Mouse (Mus musculus) CD8-positive naive resting alpha-beta T cell, adult 2 months (primary cell): ENCODE measurements around the gene Txk.

Source experiments
- DNase-seq, 2 experiments: peaks; one replicate each; pipeline ENCODE4 v3.0.0; 2022; ENCODE audit warnings: low read depth in 2 of 2, low spot score in 2 of 2

Txk gene

GRCm38 (mm10) chr5:72751056-72751758 lies 1.4 kb downstream of the Txk start:
- DNase-seq: no peak

DNA sequence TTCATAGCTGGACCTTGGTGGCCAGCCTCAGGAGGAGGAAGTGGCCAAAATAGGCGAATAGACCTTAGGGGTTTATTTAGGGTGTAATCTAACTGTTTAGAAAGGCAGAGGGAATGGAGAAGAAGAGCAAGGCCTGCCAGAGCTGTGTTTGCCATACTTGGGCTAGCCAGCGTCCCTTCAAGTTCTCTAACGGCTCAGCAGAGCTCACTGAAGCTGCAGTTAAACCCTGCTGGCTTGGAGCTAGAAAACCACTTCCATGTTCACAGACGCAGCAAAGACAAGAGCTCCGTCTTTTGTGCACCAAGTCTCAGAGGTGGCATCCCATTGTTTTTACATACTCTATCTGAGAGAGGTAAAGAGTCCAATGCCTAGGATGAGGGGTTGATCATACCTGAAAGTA lies 2.4 kb downstream of the Txk start:
- DNase-seq: no peak

DNA sequence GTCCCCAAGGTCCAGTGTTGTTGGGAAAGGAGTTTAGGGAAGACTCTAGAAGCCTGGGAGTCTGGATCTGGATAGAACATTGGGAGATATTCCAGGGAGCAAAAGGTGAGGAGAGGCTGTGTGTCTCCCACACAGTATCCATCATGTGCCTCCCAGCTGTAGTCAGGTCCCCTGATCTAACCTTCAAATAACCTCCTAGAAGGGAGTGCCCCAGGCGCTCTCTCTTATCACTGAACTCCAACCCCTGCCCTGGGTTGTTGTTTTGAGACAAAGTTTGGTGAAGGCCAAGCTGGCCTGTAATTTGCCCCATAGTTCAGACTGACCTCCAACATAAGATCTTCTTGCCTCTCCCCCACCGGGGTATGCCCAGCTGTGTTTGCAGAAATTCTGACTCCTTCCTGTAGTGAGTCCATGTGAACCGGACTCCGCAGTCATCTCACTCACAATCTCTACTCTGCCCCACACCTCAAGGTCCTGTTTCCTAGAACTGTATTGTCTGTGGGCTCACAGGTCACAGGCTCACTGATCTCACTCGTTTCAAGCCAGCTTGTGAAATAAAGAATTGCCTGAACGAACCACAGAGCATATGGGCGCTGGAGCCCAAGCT lies 3.8 kb downstream of the Txk start:
- no peak for DNase-seq

DNA sequence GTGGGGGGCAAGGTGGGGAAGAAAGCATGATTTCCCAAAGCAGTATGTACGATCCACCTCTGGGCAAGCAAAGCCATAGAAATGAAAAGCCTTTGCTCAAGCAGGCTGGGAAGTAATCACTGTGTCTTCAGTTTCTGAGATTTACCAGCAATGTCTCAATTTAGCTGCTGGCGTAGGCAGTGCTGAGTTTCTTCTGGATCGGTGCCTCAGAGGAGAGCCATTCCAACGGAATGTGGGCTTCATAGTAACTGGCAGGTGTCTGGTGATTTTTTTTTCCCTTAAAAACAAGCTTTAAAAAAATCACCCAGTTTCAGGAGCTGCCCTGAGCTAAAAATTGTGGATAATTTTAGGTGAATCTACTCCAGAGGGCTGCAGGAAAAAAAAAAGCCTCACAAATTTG lies 5.2 kb downstream of the Txk start:
- DNase-seq: no peak

GRCm38 (mm10) chr5:72746461-72746860 lies 6.1 kb downstream of the Txk start:
- DNase-seq: no peak

DNA sequence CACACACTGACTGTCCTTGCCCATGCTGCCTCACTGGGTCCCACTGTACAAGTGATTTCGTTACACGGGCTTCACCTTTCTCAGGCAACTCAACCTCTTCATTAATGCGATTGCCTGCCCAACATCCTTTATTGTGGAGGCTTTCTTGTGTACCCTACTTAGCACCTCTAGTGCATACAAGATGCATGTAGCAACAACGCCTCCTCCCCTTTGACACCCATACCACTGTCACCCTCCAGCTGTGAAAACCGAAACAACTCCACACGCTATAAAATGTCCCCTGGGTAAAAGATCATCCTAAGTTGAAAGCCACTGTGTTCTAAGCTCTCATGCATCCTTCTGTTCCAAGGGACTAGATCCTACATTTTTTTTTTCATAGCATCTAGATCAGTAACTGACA lies 9.5 kb downstream of the Txk start:
- no peak for DNase-seq

DNA sequence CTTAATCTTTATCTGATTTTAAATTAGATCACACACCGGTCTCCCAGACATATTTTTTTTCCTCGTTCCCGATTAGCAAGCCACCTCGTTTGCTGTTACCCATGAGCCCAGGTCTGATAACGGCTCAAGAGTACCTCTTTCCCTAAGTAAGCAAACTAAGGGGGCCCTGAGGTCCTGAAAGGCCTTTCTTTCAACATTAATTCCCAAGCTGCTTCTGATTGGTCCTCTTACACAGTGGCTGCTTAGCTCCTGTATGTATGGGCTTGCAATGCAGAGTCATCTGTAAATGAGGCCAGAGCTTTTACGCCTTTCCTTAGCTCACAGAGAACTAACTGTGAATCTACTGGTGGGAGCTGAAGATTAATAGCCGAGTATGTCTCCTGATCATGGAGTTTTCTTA lies 15.7 kb downstream of the Txk start:
- no peak for DNase-seq

DNA sequence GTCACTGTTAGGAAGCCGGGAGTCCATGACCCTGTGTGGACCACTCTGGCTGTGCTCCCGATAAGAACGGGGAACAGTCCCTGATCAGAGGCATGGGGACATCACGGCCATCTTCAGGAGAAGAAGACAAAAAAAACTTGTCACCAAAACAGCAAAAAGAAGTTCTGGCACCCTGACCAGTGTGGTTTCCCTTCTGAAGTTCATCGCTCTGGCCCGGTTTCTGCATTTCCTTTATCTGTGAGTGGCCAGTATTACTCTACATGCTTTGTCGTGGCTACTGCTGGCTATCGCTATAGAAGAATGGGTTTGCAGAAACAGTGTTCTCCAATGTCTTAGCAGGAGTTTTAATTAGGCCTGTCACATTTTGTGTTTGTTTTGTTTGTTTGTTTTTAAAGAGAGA lies 16.1 kb downstream of the Txk start:
- DNase-seq: no peak

DNA sequence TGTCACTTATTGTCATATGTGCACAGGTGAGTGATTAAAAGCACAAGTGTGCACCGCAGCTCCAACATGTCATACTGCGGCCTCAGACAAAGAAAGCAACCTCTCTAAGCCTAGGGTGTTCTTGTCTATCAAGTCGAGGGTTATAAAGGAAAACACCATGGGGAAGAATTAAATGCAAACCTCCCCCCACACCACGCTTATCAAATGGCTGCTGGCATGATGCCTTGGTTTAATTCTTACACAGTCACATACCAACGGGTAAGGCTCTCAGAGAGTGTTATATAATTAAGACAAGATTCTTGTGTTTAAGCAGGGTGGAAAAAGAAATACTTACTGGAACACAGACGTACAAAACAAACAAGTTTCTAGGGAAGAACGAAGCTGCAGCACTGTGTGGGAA lies 16.8 kb downstream of the Txk start:
- DNase-seq: no peak

GRCm38 (mm10) chr5:72732885-72733284 lies 19.7 kb downstream of the Txk start:
- DNase-seq: no peak

- DNase-seq: no peak
Measured at GRCm38 (mm10) chr5:72725404-72725803, 27.2 kb downstream of the Txk start.

GRCm38 (mm10) chr5:72723429-72723828 lies 29.1 kb downstream of the Txk start:
- DNase-seq: no peak

- peak; percentile 14 to 35 for DNase-seq
Measured at GRCm38 (mm10) chr5:72720587-72720986, 32.0 kb downstream of the Txk start.

GRCm38 (mm10) chr5:72710572-72711278 lies 41.9 kb downstream of the Txk start:
- peak; percentile 58 to 67 for DNase-seq

DNA sequence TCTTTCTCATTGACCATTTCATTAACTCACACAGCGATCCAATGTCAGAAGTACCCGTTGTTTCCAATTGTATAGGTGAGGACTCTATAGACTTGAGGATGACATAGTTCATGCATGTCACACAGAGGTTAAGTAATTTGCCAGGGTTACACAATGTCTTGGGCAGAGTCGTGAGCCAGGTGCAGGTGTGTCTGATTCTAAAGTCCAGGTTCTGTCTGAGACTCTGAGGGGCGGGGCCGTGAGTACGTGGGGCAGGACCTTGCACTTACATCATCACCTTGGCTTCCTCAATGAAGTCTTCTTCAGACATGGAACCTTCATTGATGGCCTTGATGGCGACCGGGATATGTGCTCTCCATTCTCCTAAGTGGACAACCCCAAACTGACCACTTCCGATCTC lies 42.6 kb downstream of the Txk start:
- DNase-seq: no peak

DNA sequence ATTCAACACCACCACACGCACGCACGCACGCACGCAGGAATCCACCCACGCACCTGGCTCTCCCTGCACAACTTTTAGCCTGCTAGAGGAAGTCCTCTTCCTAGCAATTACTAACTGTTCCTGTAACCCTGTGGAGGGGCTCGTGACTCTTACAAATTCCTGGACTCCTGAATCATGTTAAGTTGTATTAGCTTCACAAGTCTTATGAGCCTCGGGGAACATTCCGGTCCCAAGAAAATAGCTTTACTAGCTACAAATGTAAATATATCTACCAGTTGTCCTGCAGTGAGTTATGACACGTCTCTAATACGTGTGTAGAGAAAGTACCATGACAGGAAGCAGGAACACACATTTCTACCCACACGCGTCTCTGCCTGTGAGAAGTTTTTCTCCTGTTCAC lies 43.1 kb downstream of the Txk start:
- no peak for DNase-seq

DNA sequence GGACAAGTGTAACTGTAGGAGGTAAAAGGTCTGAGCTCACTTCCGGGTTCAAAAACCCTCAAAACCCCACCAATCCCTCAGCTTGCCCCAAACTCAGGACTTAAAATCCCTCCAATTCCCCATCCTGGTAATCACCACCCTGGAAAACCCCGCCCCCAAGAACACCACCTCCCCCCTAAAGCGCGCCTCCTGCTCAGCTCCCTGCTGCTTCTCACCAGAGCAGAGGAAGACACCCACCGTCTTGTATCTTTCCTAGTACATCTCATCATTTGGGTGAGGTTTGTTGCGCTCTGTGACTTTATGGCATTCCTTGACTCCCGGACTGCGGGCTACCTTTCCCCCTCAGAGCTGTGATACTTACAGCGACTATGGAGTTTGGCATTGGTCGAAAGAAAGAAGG lies 45.9 kb downstream of the Txk start:
- no peak for DNase-seq

DNA sequence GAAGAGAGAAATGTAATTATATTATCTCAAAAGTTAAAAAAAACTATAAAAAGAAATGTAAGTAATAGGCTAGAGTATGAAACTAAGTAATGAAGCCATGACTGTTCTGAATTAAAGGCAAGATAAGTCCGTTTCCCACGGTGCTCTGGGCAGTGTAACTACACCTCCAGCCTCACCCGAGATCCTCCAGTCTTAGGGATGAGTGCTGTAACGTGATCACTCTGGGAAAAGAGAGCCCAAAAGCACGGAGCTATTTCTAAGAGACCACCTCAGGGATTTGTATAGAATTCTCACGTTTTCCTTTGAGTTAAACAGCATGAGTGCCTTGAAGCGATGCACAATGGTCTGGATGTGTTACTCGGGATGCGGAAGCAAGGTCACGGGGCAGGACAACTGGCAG lies 46.5 kb downstream of the Txk start:
- DNase-seq: no peak

GRCm38 (mm10) chr5:72702202-72702601 lies 50.4 kb downstream of the Txk start:
- DNase-seq: no peak

DNA sequence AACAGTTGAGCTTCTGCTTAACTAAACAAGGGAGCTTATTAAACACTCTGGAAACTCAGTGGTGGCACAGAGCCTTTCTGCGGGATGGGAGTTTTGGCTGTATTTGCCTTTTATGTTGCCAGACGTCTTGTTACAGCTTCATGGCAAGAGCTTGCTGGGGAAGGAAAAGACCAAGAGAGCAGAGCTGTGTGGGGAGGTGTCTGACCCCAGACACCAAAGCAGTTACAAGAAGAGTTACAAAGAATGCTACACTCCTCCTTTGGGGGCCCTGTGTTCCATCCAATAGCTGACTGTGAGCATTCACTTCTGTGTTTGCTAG lies 53.1 kb downstream of the Txk start:
- no peak for DNase-seq

DNA sequence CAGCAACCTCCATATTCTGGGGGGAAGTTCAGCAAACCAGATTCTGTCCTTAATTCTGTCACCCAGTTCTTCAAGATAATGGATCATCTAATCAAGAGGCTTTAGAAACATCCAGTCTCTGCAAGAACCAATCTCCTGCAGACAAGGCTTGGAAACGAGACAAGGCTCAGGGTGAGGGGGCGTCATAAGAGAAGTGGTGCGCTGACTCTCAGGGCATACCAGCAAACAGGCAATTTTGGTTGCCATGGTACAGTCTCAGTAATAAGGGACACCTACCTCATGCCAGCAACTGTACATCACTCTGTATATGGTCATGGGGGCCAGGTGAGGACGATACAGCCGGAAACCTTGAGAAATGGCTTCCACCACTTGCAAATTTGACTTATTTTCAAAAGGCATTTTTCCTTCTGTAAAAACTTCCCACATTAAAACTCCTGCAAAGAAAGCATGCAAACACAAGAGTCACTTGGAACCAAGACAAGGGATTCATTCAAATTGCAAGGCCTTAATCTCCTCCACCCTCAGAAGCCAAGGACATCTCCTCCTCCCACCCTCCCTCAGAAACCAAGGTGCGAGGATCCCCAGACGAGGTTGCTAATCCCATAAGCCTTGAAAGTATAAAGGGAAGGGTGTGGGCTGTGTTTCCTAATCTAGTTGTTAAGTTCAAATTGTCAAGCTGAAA lies 53.6 kb downstream of the Txk start:
- no peak for DNase-seq

GRCm38 (mm10) chr5:72698343-72698742 lies 54.2 kb downstream of the Txk start:
- DNase-seq: no peak
